9 mouse cellular contexts compared by ENCODE assay signal in genomic region chr5:123326751-123327148, GRCm38 (mm10). TPM values are rescaled to one million over a fixed set of nuclear protein-coding genes. Genes with fewer than 3 reads are reported as not detected.
DNase-seq lines count a peak whose midpoint lies in the region; ATAC-seq lines count a peak whose summit lies in the region.
"Had no signal": no experiment of that assay in that cellular context is flagged by ENCODE, and none has a peak within 500 bp of the region (broad histone marks: within the 10 kb centered on the region; RNA-seq: fewer than 3 reads in every experiment).

No protein-coding gene starts in this region.

- intact Hi-C loops in heart, postnatal 10 days (cut with DNase I), result no loop called here

- WGBS in forebrain, embryonic 16.5 days, result 64% methylated on average over 9 of the region's 9 CpGs
- 81% methylated on average over 9 of the region's 9 CpGs for WGBS in forebrain, embryonic 14.5 days

- H3K36me3 ChIP-seq in forebrain, embryonic 16.5 days (ENCODE audit: control insufficient read depth, insufficient read depth), result no peaks in the 10 kb centered on the region
- H3K36me3 ChIP-seq in forebrain, embryonic 14.5 days (ENCODE audit: control insufficient read depth, insufficient read depth, low read length), result no peaks in the 10 kb centered on the region
- H3K36me3 ChIP-seq: midbrain, embryonic 12.5 days had no signal

- peaks cover 16% of the 10 kb centered on the region for H3K4me1 ChIP-seq in forebrain, embryonic 16.5 days (replicated peaks; ENCODE audit: control insufficient read depth, insufficient read depth, low read length)
- peaks cover 14% of the 10 kb centered on the region for H3K4me1 ChIP-seq in forebrain, embryonic 14.5 days (ENCODE audit: control insufficient read depth, insufficient read depth, low read length)

- H3K9me3 ChIP-seq in forebrain, embryonic 16.5 days (ENCODE audit: control insufficient read depth, low read length), result no peaks in the 10 kb centered on the region
- H3K9me3 ChIP-seq in forebrain, embryonic 14.5 days (replicated peaks; ENCODE audit: control insufficient read depth, low read length), result no peaks in the 10 kb centered on the region
- H3K9me3 ChIP-seq: midbrain, embryonic 12.5 days had no signal

- H3K27me3 ChIP-seq in forebrain, embryonic 16.5 days (replicated peaks; ENCODE audit: control insufficient read depth, insufficient read depth, low read length), result no peaks in the 10 kb centered on the region
- H3K27me3 ChIP-seq in forebrain, embryonic 14.5 days (replicated peaks; ENCODE audit: control insufficient read depth, insufficient read depth, low read length), result no peaks in the 10 kb centered on the region

- H3K4me3 ChIP-seq in forebrain, embryonic 16.5 days (replicated peaks; ENCODE audit: low read length), result no peak overlapping the region
- no peak overlapping the region for H3K4me3 ChIP-seq in forebrain, embryonic 14.5 days (ENCODE audit: low read depth, low read length)
- H3K4me3 ChIP-seq: midbrain, embryonic 12.5 days had no signal

- H3K27ac ChIP-seq in forebrain, embryonic 16.5 days (ENCODE audit: low read length), result no peak overlapping the region; the same call in 1 of the 2 replicates
- H3K27ac ChIP-seq in forebrain, embryonic 14.5 days (ENCODE audit: low read depth, low read length), result no peak overlapping the region
- H3K27ac ChIP-seq: midbrain, embryonic 12.5 days had no signal

- ATAC-seq in forebrain, embryonic 16.5 days, result no peak
- ATAC-seq in forebrain, embryonic 14.5 days, result no peak
- 0 out of 2 replicates have a peak, but pooled peaks have one; percentile 27 for ATAC-seq in monocyte, adult 5-6 weeks (replicated peaks; ENCODE audit: insufficient number of reproducible peaks, low FRiP score, low TSS enrichment, poor library complexity, severe bottlenecking)
- no peak for ATAC-seq in megakaryocyte-erythroid progenitor cell, adult 5-6 weeks (replicated peaks; ENCODE audit: low FRiP score, low TSS enrichment, poor library complexity, severe bottlenecking)

- H3K4me2 ChIP-seq in forebrain, embryonic 16.5 days (ENCODE audit: low read length), result no peak overlapping the region; the same call in 1 of the 2 replicates
- no peak overlapping the region for H3K4me2 ChIP-seq in forebrain, embryonic 14.5 days (ENCODE audit: low read length)
- H3K4me2 ChIP-seq: midbrain, embryonic 12.5 days had no signal

- H3K9ac ChIP-seq in forebrain, embryonic 16.5 days (replicated peaks; ENCODE audit: low read depth, low read length), result 0 out of 2 replicates have a peak overlapping the region, but pooled peaks have one; percentile 13
- no peak overlapping the region for H3K9ac ChIP-seq in forebrain, embryonic 14.5 days (ENCODE audit: low read length)
- H3K9ac ChIP-seq: midbrain, embryonic 12.5 days had no signal

- no peak for DNase-seq in forebrain, embryonic 14.5 days (ENCODE audit: low spot score)
- peak; percentile 69 to 79 for DNase-seq in B cell, adult 2 months
- DNase-seq in heart, postnatal 10 days, result peak; percentile 57 to 66
- no peak for DNase-seq in adrenal gland, adult (ENCODE audit: inconsistent age in 2 of 2, low spot score in 1 of 2)
- DNase-seq in cerebellum, adult 18-20 months, result no peak

RNA-seq across cellular contexts. Expression of gene Bcl7a, which starts 16.9 kb away (rescaled TPM):
- polyA plus RNA-seq in forebrain, embryonic 16.5 days (2015; fragmentation: Nextera tagmentation; extraction: Ambion mirVana), result 81.9 and 84.3 TPM in 2 replicates
- 71.6 and 78.2 TPM in 2 replicates for polyA plus RNA-seq in forebrain, embryonic 14.5 days (2014; fragmentation: Nextera tagmentation; extraction: Ambion mirVana)
- total RNA-seq in heart, postnatal 10 days (2021), result 10 to 100 TPM; 11.9 to 14.2 TPM
- 1.3 to 5.0 TPM (median 2.7 TPM) in 3 replicates for total RNA-seq in monocyte, adult 5-6 weeks (2017)
- 34.6 and 46.7 TPM in 2 replicates for total RNA-seq in megakaryocyte-erythroid progenitor cell, adult 5-6 weeks (2014; fragmentation: Nextera tagmentation)
- 18.7 and 26.4 TPM in 2 replicates for total RNA-seq in megakaryocyte-erythroid progenitor cell, adult 5-6 weeks (2017)

Comparison
In these comparisons a context has a peak if more than half of its experiments do, and no peak if none do; other contexts are left out.
1. DNase-seq: peak in B cell, adult 2 months (2 of 2) and heart, postnatal 10 days (2 of 2); none in forebrain, embryonic 14.5 days (single experiment), adrenal gland, adult (0 of 2) and cerebellum, adult 18-20 months (0 of 2).